Mouse (Mus musculus) liver, adult (tissue): ENCODE measurements around the gene Sez6.

Experiments used
- GATA4 ChIP-seq: IDR thresholded peaks from 2 replicates; pipeline ENCODE4 v1.6.1; 2014; ENCODE audit warnings: mild to moderate bottlenecking, low read length; ENCODE audit not compliant: insufficient replicate concordance

Gene Sez6

GRCm38 (mm10) chr11:77981609-77982440 is 51.2 kb downstream of the Sez6 start:
- no peak for TF ChIP-seq GATA4

GRCm38 (mm10) chr11:77982441-77982905 is 51.9 kb downstream of the Sez6 start, which contains the start of gene Phf12:
Phf12 (plus strand) TSS chr11:77982754.
- TF ChIP-seq GATA4 = no peak

GRCm38 (mm10) chr11:77983191-77983936 is 52.8 kb downstream of the Sez6 start:
- no peak for TF ChIP-seq GATA4

GRCm38 (mm10) chr11:77983937-77984835 is 53.6 kb downstream of the Sez6 start:
- TF ChIP-seq GATA4 = no peak

- no peak for TF ChIP-seq GATA4
Measured at GRCm38 (mm10) chr11:77984836-77985231, 54.2 kb downstream of the Sez6 start.

- no peak for TF ChIP-seq GATA4
Measured at GRCm38 (mm10) chr11:77985541-77986065, 55.0 kb downstream of the Sez6 start.

GRCm38 (mm10) chr11:77989071-77989690 is 58.6 kb downstream of the Sez6 start:
- no peak for TF ChIP-seq GATA4

GRCm38 (mm10) chr11:77995556-77995955 is 65.0 kb downstream of the Sez6 start:
- no peak for TF ChIP-seq GATA4

GRCm38 (mm10) chr11:78006446-78006845 is 75.8 kb downstream of the Sez6 start:
- TF ChIP-seq GATA4 = no peak

- TF ChIP-seq GATA4 = no peak
Measured at GRCm38 (mm10) chr11:78019676-78020075, 89.1 kb downstream of the Sez6 start.

GRCm38 (mm10) chr11:78023607-78024006 is 93.0 kb downstream of the Sez6 start:
- TF ChIP-seq GATA4 = no peak
